Mouse (Mus musculus) left cerebral cortex, postnatal 10 days (tissue): ENCODE measurements around the gene Cox6a1. TPM values are rescaled to one million over a fixed set of nuclear protein-coding genes. Genes with fewer than 3 reads are reported as not detected.
A peak's percentile ranks its signal among the peaks of the same experiment; 100 is the strongest.
"Not testable (repeated sequence)": the region's sequence is repeated elsewhere in the genome, so short reads cannot be mapped to it uniquely, and the experiment has no call there.

Source experiments
- DNase-seq, 2 experiments: peaks; one replicate each; pipeline ENCODE4 v3.0.0; 2021 to 2022; ENCODE audit warnings: low spot score in 2 of 2, mixed read lengths in 1 of 2; ENCODE audit errors: extremely low spot score in 1 of 2
- intact Hi-C: fragments of 180-260 bp; cut with DNase I; formaldehyde crosslinking; loops from one replicate; pipeline ENCODE4 v1.15.1; 2025
- total RNA-seq, 2 experiments: library from RNA; stranded (reverse); gene quantifications; 2 replicates each; pipeline ENCODE4 v1.2.3; 2021

The Cox6a1 gene
- total RNA-seq, 2 experiments from 2014 or later, result 685 to 725 TPM

GRCm38 (mm10) chr5:115313668-115313943, 35.2 kb downstream of the Cox6a1 start:
- intact Hi-C loops, result no loop called here

DNA sequence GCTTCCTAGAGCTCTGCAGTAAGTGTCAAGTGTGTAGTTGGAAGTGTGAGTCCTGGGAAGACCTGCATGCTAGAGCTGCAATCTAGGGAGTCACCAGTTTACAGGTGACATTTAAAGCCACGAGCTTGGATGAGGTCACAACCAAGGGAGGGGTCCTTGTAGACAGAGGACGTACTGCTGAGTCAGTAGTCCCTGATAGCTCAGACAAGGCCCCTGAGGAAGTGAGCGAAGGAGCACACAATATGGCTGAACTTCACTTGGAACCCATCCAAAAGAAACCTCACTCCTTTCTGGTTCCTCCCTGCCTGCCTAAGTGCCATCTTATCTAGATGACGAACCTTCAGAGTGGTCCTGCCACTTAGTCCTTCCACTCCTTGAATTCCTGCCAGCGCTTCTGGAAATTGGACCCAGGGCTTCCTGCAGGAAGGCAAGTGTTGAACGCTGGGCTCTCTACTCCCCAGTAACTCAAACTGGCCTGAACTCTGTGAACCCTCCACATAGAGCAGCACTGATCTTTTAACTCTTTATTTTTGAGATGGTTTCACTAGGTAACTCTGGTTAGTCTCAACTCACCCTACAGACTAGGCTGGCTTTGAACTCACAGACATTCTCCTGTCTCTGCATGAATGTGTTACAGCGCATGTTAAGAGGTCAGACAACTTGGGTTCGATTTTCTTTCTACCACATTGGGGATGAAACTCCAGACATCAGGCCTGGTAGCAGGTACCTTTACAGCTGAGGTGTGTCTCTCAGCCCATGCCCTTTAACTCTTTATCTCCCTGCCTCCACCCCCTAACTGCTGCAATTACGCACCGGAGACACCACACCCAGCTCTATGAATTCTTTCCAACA, 35.7 kb downstream of the Cox6a1 start:
- intact Hi-C loops, result no loop called here
- DNase-seq, result no peak

More at GRCm38 (mm10) chr5:115313668-115313943, 35.2 kb downstream of the Cox6a1 start:
- DNase-seq, result no peak

GRCm38 (mm10) chr5:115312354-115312753, 36.4 kb downstream of the Cox6a1 start:
- no peak for DNase-seq
- intact Hi-C loops, result no loop called here

- intact Hi-C loops, result loop anchor here (5.0 kb wide), 1 partner anchor 45 kb away; the partner anchor contains the start of gene Cox6a1
- DNase-seq, result not testable (repeated sequence)
Measured at GRCm38 (mm10) chr5:115302190-115302589, 46.6 kb downstream of the Cox6a1 start.

- intact Hi-C loops, result loop anchor here (2.0 to 5.0 kb wide), 2 partner anchors 17 to 46 kb away; partner anchors contain the start of gene Cox6a1
- peak in 1 of 2 experiments; percentile 30 for DNase-seq
Measured at GRCm38 (mm10) chr5:115301615-115302014, 47.2 kb downstream of the Cox6a1 start.

DNA sequence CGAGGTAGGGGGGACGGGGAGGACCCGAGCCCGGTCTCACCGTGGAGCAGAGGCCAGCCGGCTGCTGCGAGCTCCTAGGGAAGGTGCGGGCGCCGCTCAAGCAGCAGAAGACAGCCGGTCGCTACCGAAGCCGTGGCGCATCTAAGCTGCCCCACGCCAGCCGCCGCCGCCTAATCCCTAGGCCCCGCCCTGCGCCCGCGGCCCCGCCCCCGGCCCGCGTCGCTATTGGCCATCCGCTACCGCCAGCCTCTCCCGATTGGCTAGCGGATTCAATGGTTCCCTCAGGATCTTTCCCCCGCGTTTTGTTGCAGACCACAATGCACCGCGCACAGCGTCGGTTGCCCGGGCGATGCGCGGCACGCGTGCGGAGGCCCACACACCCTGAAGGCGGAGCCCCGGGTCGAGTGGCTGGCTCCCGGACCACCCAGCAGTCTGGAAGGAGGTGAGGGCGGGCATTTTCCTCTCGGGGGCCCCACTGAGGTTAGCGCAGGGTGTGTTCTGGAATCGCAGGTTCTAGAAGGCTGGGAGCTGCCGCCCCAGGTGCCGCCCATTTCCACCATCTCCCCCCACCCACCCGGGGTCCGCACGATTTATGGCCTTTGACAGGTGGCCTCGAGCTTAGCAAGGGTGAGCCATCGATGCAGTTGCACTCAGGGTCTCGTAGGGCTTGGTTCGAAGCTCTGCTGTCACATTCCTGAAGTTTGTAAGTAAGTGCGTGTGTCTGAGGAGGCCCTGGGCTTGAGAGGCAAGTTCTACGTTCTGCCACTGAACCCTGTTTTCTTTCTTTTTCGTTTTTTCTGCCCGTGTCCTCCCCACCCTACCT, 47.8 kb downstream of the Cox6a1 start, which contains the start of gene Dynll1:
Gene Dynll1, minus strand, starts transcription at position 208 of the 823 bp plus-strand sequence.
- peak; percentile 99 for DNase-seq
- intact Hi-C loops, result loop anchor here (2.0 to 5.0 kb wide), 2 partner anchors 18 to 46 kb away; partner anchors contain the start of gene Cox6a1

DNA sequence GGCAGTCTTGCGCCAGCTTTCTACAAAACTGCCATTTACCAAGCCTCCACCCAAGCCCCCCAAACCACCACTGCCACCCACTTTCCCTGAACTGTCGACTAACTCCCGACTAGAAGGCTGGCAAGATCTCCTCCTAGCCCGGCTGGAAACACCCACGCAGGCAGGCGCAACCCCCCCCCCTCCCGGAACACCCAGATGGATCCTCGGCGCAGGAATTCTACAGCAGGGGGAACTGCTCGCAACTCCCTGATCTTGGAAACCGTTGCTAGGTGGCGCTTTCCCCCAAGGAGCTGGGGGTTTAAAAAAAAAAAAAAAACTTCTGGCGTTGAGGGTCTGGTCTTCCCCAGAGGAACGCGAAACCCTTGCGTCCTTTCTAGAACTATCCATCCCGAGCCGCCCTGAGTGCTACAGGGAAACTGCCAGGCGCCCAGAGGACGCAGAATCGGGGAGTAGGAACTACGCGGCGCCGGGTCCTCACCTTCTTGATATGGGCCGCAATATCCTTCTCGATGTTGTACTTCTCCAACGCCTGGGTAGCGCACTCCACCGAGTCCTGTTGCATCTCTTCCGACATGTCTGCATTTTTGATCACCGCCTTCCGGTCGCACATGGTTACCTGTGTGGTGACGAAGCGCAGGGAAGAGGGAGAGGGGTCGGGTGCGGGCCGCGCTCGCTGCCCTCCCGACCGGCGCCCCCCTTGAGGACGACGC, 48.6 kb downstream of the Cox6a1 start:
- intact Hi-C loops, result loop anchor here (2.0 to 5.0 kb wide), 2 partner anchors 19 to 47 kb away; partner anchors contain the start of gene Cox6a1

DNA sequence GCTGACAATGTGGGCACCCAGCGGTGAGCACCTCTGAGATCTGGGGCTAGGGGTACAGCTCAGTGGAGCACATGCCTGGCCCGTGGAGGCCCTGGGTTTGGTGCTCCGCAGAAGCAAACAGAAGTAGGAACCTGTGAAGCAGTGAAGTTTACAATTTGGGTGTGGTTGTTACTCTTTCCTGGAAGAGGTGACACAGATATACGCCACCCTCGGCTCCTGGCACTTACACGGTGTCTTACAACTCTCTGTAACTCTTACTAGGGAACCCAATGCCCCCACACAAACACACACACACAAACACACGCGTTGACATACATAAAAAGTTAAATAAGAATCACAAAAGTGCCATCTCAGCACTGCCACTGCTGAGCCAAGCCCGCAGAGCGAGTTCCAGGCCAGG, 52.4 kb downstream of the Cox6a1 start:
- no peak for DNase-seq
- intact Hi-C loops, result loop anchor here (5.0 kb wide), 1 partner anchor 36 kb away; no protein-coding TSS in a partner anchor

More for the DNA sequence above, 48.6 kb downstream of the Cox6a1 start:
- peak; percentile 66 to 83 for DNase-seq

Other genes starting within 250 kb of the Cox6a1 start
- gene Acads, start 229.6 kb downstream of the Cox6a1 start, total RNA-seq, result 1 to 10 TPM; 4.9 to 5.8 TPM
- 10 to 100 TPM; 22.5 to 27.2 TPM for gene Unc119b, start 214.0 kb downstream of the Cox6a1 start, total RNA-seq
- gene Mlec, start 190.8 kb downstream of the Cox6a1 start, total RNA-seq, result 10 to 100 TPM; 68.0 to 72.3 TPM
- 100 to 1,000 TPM; 109 to 111 TPM for gene Cabp1, start 154.6 kb downstream of the Cox6a1 start, total RNA-seq
- 10 to 100 TPM; 35.5 to 35.7 TPM for gene Pop5, start 113.1 kb downstream of the Cox6a1 start, total RNA-seq
- gene Rnf10, start 76.1 kb downstream of the Cox6a1 start, total RNA-seq, result 100 to 1,000 TPM; 256 to 269 TPM
- gene Coq5, start 69.3 kb downstream of the Cox6a1 start, total RNA-seq, result 10 to 100 TPM; 36.4 to 37.1 TPM
- gene Dynll1, start 48.0 kb downstream of the Cox6a1 start, total RNA-seq, result 100 to 1,000 TPM; 702 to 749 TPM
- gene Srsf9, start 21.8 kb downstream of the Cox6a1 start, total RNA-seq, result 10 to 100 TPM; 59.6 to 64.6 TPM
- gene Gatc, start 7.8 kb downstream of the Cox6a1 start, total RNA-seq, result 10 to 100 TPM; 23.8 to 25.5 TPM
- gene Triap1, start 7.8 kb downstream of the Cox6a1 start, total RNA-seq, result 10 to 100 TPM; 30.3 to 32.8 TPM
- gene Msi1, start 80.6 kb upstream of the Cox6a1 start, total RNA-seq, result 10 to 100 TPM; 54.2 to 58.0 TPM
- not detected for gene Pla2g1b, start 117.3 kb upstream of the Cox6a1 start, total RNA-seq
- gene Sirt4, start 135.7 kb upstream of the Cox6a1 start, total RNA-seq, result 10 to 100 TPM; 26.8 to 31.2 TPM
- 10 to 100 TPM; 18.8 to 20.8 TPM for gene Pxn, start 157.7 kb upstream of the Cox6a1 start, total RNA-seq
- 100 to 1,000 TPM; 400 to 410 TPM for gene Rplp0, start 210.5 kb upstream of the Cox6a1 start, total RNA-seq
- 10 to 100 TPM; 71.3 to 75.0 TPM for gene Gcn1l1, start 216.3 kb upstream of the Cox6a1 start, total RNA-seq